2 mouse cellular contexts compared by ENCODE assay signal in the genomic region with DNA sequence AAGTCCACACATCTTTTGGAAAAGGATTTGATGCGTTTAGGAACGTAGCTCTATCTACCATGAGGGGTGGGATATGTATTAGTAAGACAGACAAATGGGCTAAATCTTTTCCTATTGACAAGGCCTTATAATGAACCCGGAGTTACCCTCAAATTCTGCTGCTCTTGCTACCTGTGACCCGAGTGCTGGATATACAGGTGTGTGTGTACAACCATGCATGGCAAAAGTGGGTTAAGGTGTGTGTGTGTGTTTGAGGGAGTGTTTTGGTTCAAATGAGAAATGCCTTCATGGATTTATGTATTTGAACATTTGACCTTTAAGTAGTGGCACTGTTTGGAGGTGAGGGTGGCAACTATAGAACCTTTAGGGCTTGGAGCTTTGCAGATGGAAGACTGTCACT.
TF ChIP-seq lines count a peak whose summit lies in the region.

No protein-coding gene starts in this region.

TF ChIP-seq in CH12.LX, 34 proteins besides CTCF, POLR2A, EP300 and RAD21:
- TF ChIP-seq USF2 (conservative IDR thresholded peaks at IDR 0.05; ENCODE audit: low read depth, low read length) = no peak
- TF ChIP-seq ZNF384 (IDR thresholded peaks at IDR 0.05; ENCODE audit: low read depth, low read length) = no peak
- no peak for TF ChIP-seq ZKSCAN1 (IDR thresholded peaks at IDR 0.05; ENCODE audit: borderline replicate concordance, low read depth, low read length)
- peak; percentile 75; the same call in 1 of the 2 replicates for TF ChIP-seq POLR2AphosphoS2 (IDR thresholded peaks at IDR 0.05; ENCODE audit: low read depth, low read length)

TF ChIP-seq in MEL, 35 proteins besides CTCF, POLR2A, EP300 and RAD21:
- TF ChIP-seq ZNF384 (IDR thresholded peaks at IDR 0.05; ENCODE audit: low read depth, low read length) = no peak
- TF ChIP-seq POLR2AphosphoS2 (IDR thresholded peaks at IDR 0.05; ENCODE audit: low read length) = peak; percentile 61; the same call in 1 of the 2 replicates
